Mouse (Mus musculus) olfactory bulb, adult 2 months (tissue): ENCODE data around the gene Slc41a2.

Experiments used
- CTCF ChIP-seq: fragments of 200-500 bp; IDR thresholded peaks from 2 replicates; pipeline ENCODE4 v1.5.1; 2012; ENCODE audit warnings: low read depth, mild to moderate bottlenecking, low read length, moderate library complexity; ENCODE audit not compliant: insufficient read depth
- POLR2A ChIP-seq: fragments of 200-500 bp; IDR thresholded peaks from 2 replicates; pipeline ENCODE4 v1.6.1; 2012; ENCODE audit warnings: mild to moderate bottlenecking, low read depth, low read length, moderate library complexity; ENCODE audit not compliant: insufficient read depth

DNA sequence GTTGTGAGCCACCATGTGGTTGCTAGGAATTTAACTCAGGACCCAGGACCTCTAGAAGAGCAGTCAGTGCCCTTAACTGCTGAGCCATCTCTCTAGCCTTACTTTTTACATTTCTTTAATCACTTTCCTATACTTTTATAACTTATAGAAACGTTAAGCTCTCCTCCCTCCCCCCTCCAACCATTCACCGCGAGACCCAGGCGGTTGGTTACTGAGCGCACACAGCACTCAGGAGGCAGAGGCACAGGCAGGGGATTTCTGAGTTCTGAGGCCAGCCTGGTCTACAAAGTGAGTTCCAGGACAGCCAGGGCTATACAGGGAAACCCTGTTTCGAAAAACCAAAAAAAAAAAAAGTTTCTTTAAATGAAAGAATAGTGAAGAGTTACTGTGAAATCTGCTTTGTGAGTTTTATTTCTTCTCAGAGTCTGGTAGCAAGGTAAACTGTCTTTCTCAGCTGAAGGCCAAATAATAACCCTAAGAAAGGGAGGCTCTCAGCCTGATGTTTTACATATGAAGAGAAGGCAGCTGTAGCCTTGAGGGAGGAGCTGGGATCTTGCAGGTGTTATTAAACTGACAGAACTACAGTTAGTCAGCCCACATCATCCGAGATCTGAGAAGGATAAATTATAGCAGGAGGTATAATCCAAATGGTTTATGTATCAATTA lies 8.1 kb upstream of the Slc41a2 start:
- no peak for TF ChIP-seq CTCF
- TF ChIP-seq POLR2A: no peak
